Mouse (Mus musculus): ENCODE measurements at regions not wholly inside any gene's neighbourhood (a gene's known extent, or its start where the extent isn't known, plus 50 kb on each side); places are given as distances from the start of the nearest gene placed in this dataset.

DNA sequence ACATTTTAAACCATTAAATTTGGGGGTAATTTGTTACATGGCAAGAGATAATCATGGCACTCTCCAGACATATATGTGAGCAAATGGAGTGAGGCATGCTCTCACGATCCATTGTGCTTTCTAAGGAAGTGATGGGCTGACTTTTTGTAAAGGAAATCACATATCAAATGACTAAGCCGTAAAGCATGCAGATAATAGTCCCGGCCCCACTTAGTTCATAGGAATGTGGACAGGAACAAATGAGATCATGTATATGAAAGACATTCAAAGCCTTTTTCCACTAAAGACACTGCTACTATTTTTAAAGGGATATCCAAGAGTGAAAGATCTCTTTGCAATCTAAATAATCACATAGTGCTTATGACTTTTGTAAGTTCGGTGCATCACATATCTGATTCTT lies 146.9 kb downstream of the Lmo4 start:
- H3K36me3 ChIP-seq: no peaks in the 10 kb centered on the region
- H3K9ac ChIP-seq: no peak overlapping the region
- H3K27me3 ChIP-seq: no peaks in the 10 kb centered on the region
- 43% methylated on average over 4 of the region's 4 CpGs for WGBS
- no peak for ATAC-seq (ENCODE audit: borderline replicate concordance, extremely low read depth, low FRiP score, low TSS enrichment)
- no peaks in the 10 kb centered on the region for H3K9me3 ChIP-seq
- no peak overlapping the region for H3K4me2 ChIP-seq
- H3K4me1 ChIP-seq: no peaks in the 10 kb centered on the region
- no peak overlapping the region for H3K4me3 ChIP-seq
- H3K27ac ChIP-seq: no peak overlapping the region

DNA sequence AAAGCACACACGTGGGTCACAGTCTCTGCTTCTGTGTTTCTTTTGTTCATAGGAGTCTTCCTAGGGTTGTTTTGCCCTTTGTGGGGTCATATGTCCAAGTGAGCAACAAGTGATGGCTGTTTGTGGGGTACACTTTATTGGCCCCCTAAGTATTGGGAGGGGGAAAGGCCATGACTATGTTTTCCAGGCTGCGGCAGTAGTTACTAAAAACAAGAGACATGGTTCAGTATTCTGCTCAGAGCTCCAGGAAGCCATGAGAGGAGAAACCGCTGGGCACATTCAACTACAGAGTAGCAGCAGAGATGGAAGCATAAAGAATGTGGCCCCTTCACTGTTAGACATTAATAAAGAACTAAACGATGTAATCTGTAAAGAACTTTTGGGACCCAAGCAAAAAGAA lies 154.7 kb downstream of the Lmo4 start:
- Histone ChIP-seq H3K9me3 (no peaks in the 10 kb centered on the region), H3K4me1 (no peaks in the 10 kb centered on the region), H3K36me3 (no peaks in the 10 kb centered on the region), H3K27ac (no peak overlapping the region), H3K9ac (no peak overlapping the region), H3K4me3 (no peak overlapping the region), H3K4me2 (no peak overlapping the region), H3K27me3 (no peaks in the 10 kb centered on the region)
- 85% methylated on average over 4 of the region's 4 CpGs for WGBS
- ATAC-seq (ENCODE audit: borderline replicate concordance, extremely low read depth, low FRiP score, low TSS enrichment): no peak

DNA sequence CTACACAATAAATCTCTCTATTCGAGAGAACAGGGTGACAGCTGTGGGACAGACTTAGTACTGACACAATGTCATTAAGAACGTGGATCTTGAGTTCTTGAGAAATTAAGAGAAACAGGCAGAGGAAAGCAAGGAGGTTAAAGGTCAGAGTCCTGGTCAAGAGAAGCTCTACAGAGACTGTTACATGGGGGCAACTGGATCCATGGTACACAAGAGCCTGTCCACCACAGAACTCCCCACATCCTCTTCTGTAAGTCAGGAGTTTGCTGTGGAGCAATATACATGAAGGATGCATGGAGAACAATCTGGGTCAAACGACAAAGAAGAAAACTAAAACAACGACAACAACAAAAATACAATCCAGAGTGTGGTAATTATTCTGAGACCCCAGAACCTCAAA lies 155.8 kb downstream of the Lmo4 start:
- no peak overlapping the region for H3K27ac ChIP-seq
- WGBS: 57% methylated on average over 4 of the region's 4 CpGs
- no peaks in the 10 kb centered on the region for H3K9me3 ChIP-seq
- H3K36me3 ChIP-seq: no peaks in the 10 kb centered on the region
- no peak overlapping the region for H3K9ac ChIP-seq
- no peak overlapping the region for H3K4me2 ChIP-seq
- no peak for ATAC-seq (ENCODE audit: borderline replicate concordance, extremely low read depth, low FRiP score, low TSS enrichment)
- no peaks in the 10 kb centered on the region for H3K4me1 ChIP-seq
- H3K4me3 ChIP-seq: no peak overlapping the region
- no peaks in the 10 kb centered on the region for H3K27me3 ChIP-seq

DNA sequence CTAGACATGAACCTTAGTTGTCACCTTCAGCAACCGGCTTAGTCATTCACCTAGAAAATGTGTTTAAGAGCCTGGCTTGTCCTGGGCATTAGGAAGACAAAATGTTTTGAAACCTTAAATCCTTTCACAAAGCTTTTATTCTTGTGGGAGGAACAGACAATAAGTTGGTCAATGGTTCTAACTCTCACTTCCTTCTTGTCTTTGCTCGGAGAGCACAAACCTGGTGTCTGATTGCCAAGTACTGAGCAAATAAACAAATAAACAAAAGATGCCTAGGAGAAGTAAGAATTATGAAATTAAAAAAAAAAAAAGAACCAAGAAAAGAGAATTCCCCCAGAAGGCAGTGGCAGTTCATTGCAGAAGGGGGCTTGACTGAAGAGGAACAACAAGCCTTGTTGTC lies 160.7 kb downstream of the Lmo4 start:
- WGBS: 84% methylated on average over 2 of the region's 2 CpGs
- no peak overlapping the region for H3K4me3 ChIP-seq
- no peaks in the 10 kb centered on the region for H3K9me3 ChIP-seq
- no peak for ATAC-seq (ENCODE audit: borderline replicate concordance, extremely low read depth, low FRiP score, low TSS enrichment)
- no peak overlapping the region for H3K27ac ChIP-seq
- no peak overlapping the region for H3K4me2 ChIP-seq
- H3K9ac ChIP-seq: no peak overlapping the region
- no peaks in the 10 kb centered on the region for H3K36me3 ChIP-seq
- H3K27me3 ChIP-seq: no peaks in the 10 kb centered on the region
- no peaks in the 10 kb centered on the region for H3K4me1 ChIP-seq

DNA sequence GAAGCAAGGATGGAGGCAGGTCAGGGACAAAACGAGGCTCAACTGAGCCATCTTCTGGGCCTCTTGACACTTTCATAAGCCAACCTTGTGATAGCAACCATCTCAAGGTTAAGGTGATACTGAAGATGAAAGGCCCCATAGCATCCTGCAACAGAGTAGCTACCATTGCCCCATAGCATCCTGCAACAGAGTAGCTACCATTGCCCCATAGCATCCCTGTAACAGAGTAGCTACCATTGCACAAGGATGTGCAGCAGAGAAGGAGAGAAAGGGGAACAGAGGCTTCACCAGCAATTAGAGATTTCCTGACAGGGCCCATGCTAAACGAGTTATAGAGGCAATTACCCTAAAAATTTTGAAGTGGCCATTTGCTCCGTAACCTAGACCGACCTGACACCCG lies 163.2 kb downstream of the Lmo4 start:
- Histone ChIP-seq H3K9ac (no peak overlapping the region), H3K27me3 (no peaks in the 10 kb centered on the region), H3K4me2 (no peak overlapping the region), H3K9me3 (no peaks in the 10 kb centered on the region), H3K36me3 (no peaks in the 10 kb centered on the region), H3K4me3 (no peak overlapping the region), H3K4me1 (no peaks in the 10 kb centered on the region), H3K27ac (no peak overlapping the region)
- no peak for ATAC-seq (ENCODE audit: borderline replicate concordance, extremely low read depth, low FRiP score, low TSS enrichment)
- WGBS: 83% methylated on average over 5 of the region's 5 CpGs

DNA sequence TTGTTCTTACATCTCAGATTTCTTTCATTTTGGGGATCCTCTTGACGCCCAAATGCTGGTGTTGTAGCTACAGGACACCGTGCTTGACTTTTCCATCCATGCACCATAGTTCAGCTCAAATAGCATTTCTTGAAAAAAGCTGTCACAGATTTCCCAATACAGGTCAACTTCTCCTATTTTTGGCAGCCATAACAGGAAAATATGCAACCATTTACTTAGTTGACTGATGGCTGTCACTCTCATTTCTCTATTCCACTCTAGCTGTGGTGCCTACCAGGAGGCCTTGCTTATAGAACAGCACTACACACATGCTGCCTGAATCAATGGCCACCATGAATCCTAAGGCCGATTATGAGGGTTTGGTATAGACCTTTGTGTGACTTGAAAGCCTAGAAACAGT lies 165.5 kb downstream of the Lmo4 start:
- Histone ChIP-seq H3K4me1 (no peaks in the 10 kb centered on the region), H3K9ac (no peak overlapping the region), H3K4me3 (no peak overlapping the region), H3K4me2 (no peak overlapping the region), H3K36me3 (no peaks in the 10 kb centered on the region), H3K9me3 (no peaks in the 10 kb centered on the region), H3K27ac (no peak overlapping the region), H3K27me3 (no peaks in the 10 kb centered on the region)
- 71% methylated on average over 3 of the region's 3 CpGs for WGBS
- no peak for ATAC-seq (ENCODE audit: borderline replicate concordance, extremely low read depth, low FRiP score, low TSS enrichment)

DNA sequence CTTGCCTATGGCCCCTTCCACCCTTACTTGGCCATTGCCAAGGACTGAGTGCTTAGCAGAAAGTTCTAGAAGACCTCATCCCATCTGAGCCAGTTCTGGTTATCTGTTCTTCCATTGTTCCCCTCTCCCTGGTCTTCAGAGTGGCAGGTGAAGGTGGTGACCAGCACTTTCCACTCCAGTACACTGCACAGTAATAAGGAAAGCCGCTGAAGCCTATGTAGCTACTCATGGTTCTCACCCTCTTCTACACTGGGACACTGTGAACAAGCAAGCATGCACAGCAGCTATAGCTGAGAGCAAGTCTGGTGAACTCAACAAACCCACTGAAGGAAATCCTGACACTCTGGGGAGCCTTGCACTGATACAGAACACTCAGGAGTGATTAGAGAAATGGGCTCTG lies 175.4 kb downstream of the Lmo4 start:
- no peak overlapping the region for H3K27ac ChIP-seq
- H3K4me2 ChIP-seq: no peak overlapping the region
- H3K9ac ChIP-seq: no peak overlapping the region

DNA sequence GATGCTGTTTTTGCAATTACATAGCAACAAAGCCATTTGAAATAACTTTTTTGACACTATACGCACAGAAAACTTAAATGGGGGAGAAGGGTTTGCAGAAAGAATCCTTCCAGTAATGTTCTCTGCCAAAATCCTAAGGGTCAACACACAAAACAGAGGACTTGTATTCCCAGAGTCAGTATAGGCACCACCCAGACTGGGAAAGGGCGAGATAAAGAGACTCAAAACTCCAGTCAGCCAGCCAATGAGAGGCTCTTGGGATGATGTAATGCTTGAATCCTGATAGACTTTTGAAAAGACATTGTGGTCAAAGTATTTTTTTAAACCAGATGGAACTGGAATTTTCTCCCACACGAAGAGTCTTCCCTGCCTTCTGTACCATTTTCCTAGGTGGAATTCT lies 175.9 kb downstream of the Lmo4 start:
- Histone ChIP-seq H3K4me1 (no peaks in the 10 kb centered on the region), H3K36me3 (no peaks in the 10 kb centered on the region), H3K27ac (no peak overlapping the region), H3K27me3 (no peaks in the 10 kb centered on the region), H3K9ac (no peak overlapping the region), H3K4me3 (no peak overlapping the region), H3K4me2 (no peak overlapping the region), H3K9me3 (no peaks in the 10 kb centered on the region)
- ATAC-seq (ENCODE audit: borderline replicate concordance, extremely low read depth, low FRiP score, low TSS enrichment): no peak
- WGBS: 67% methylated on average over 3 of the region's 3 CpGs

More for the DNA sequence above, 175.4 kb downstream of the Lmo4 start:
- WGBS: 87% methylated on average over 1 of the region's 1 CpGs
- H3K9me3 ChIP-seq: no peaks in the 10 kb centered on the region
- H3K36me3 ChIP-seq: no peaks in the 10 kb centered on the region
- H3K4me3 ChIP-seq: no peak overlapping the region
- no peaks in the 10 kb centered on the region for H3K4me1 ChIP-seq
- no peak for ATAC-seq (ENCODE audit: borderline replicate concordance, extremely low read depth, low FRiP score, low TSS enrichment)
- no peaks in the 10 kb centered on the region for H3K27me3 ChIP-seq

DNA sequence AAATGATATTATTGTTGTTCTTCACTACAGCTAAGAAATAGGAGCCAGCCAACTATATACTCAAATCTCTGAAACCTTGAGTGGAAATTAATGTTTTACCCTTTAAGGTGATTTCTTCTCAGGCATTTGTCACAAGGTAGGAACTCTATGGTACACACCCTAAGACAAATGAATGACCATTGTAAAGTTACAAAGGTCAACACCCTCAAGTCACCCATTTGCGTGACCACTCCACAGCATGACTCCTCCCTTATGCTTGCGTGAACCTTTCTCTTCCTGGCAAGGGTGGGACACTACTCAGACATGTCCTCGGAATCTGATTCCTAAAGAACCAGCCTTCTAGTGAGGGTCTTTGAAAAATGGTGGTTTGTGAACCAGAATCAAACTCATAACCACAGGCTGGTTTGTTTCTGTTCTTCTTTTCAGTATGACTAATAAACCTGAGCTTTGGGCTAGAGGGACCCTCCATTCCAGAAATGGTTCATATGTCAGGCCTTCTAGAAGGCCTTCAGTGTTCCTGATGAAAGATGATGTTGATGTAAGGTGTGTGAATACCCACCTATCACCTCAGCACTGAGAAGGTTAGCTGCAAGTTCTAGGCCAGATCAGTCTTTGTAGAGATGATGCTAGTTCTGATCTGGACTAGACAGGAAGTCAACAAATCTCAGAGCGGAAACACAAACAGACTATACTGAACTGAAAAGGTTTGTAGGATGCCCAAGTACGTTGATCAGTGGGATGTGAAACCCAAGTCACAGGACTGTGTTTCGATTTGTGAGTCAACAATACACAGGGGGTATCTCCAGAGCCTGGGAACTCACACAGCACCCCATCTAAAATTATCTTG lies 177.7 kb downstream of the Lmo4 start:
- 85% methylated on average over 6 of the region's 6 CpGs for WGBS
- H3K27ac ChIP-seq: no peak overlapping the region
- H3K27me3 ChIP-seq: no peaks in the 10 kb centered on the region
- no peak overlapping the region for H3K4me3 ChIP-seq
- H3K4me2 ChIP-seq: no peak overlapping the region
- no peaks in the 10 kb centered on the region for H3K36me3 ChIP-seq
- ATAC-seq (ENCODE audit: borderline replicate concordance, extremely low read depth, low FRiP score, low TSS enrichment): no peak
- H3K9ac ChIP-seq: no peak overlapping the region
- H3K4me1 ChIP-seq: no peaks in the 10 kb centered on the region
- H3K9me3 ChIP-seq: no peaks in the 10 kb centered on the region

DNA sequence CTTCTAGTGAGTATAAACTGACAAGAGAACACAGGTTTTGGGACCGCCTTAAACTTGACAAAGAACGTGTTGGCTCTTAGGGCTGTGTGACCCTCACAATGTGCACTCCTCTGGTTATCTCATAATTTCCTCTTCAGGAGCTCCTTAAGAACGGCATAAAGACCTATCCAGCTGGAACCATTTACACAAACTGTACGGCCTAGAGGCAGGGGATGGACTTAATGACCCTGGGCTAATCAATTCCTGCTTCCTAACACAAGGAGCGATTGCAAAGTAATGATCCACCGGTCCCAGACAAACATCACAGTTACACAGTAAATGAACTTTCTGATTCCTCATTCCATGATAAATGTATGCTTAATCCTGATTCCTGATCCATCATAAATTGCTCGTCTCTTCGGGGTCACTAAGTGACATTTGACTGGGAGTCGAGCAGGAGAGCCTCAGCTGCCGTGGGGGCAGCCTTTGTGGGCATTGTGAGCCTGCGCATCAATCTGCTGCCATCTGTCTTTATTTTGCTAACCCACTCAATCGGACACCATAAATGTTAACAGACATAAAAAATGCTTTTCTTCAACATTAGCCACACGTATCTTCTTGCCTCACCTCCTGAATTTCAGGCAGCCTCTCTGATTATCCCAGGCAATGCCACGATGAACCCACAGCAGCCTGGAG lies 179.4 kb downstream of the Lmo4 start:
- no peak overlapping the region for H3K27ac ChIP-seq
- no peak overlapping the region for H3K4me2 ChIP-seq
- H3K9ac ChIP-seq: no peak overlapping the region
- no peaks in the 10 kb centered on the region for H3K27me3 ChIP-seq
- no peaks in the 10 kb centered on the region for H3K9me3 ChIP-seq
- H3K4me3 ChIP-seq: no peak overlapping the region
- WGBS: 59% methylated on average over 14 of the region's 14 CpGs
- no peaks in the 10 kb centered on the region for H3K4me1 ChIP-seq
- no peak for ATAC-seq (ENCODE audit: borderline replicate concordance, extremely low read depth, low FRiP score, low TSS enrichment)
- no peaks in the 10 kb centered on the region for H3K36me3 ChIP-seq

DNA sequence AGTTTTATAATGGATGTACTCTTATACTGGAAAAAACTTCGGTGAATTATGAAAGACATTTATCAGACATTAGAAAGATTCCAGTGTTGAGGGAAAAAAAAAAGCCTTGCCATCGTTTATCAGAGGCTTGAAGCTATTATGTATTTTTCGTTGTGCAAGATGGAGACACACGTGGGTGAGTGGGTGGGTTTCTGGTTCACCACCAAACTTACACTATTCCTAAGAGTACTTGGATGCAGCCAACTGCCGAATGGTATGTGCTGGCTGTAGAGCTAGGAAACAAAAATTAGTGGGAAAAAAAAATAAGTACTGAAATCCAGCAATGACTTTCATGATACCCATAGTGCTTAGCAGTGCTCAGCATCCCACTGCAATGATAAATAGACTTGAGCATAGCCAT lies 180.8 kb downstream of the Lmo4 start:
- 61% methylated on average over 5 of the region's 5 CpGs for WGBS
- no peaks in the 10 kb centered on the region for H3K4me1 ChIP-seq
- no peak overlapping the region for H3K4me3 ChIP-seq
- H3K27me3 ChIP-seq: no peaks in the 10 kb centered on the region
- no peak for ATAC-seq (ENCODE audit: borderline replicate concordance, extremely low read depth, low FRiP score, low TSS enrichment)
- no peak overlapping the region for H3K9ac ChIP-seq
- H3K36me3 ChIP-seq: no peaks in the 10 kb centered on the region
- H3K27ac ChIP-seq: no peak overlapping the region
- H3K9me3 ChIP-seq: no peaks in the 10 kb centered on the region
- H3K4me2 ChIP-seq: no peak overlapping the region

DNA sequence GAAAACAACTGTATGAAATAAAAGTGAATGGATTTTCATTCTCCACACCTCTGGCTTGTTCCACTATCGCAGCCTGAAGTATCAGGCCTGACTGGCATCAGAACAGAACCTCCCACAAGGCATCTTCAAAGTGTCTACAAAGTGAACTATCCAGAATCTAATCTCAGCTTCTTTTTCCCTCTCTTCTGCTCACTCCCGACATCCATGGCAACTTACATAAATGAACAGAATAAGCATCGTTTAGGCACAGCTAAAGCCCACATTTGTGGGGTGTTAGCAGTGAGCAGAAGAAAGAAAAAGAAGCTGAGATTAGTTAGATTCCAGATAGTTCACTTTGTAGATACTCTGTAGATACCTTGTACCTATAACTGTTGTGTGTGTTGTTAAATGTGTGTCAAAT lies 182.0 kb downstream of the Lmo4 start:
- WGBS: 77% methylated on average over 3 of the region's 3 CpGs
- H3K9ac ChIP-seq: no peak overlapping the region
- H3K36me3 ChIP-seq: no peaks in the 10 kb centered on the region
- no peaks in the 10 kb centered on the region for H3K27me3 ChIP-seq
- H3K4me3 ChIP-seq: no peak overlapping the region
- no peaks in the 10 kb centered on the region for H3K4me1 ChIP-seq
- no peak overlapping the region for H3K27ac ChIP-seq
- no peak for ATAC-seq (ENCODE audit: borderline replicate concordance, extremely low read depth, low FRiP score, low TSS enrichment)
- H3K9me3 ChIP-seq: no peaks in the 10 kb centered on the region
- H3K4me2 ChIP-seq: no peak overlapping the region
